Mouse (Mus musculus) embryo, embryonic 9.5 days (tissue): ENCODE results near the gene Zfp579.

ENCODE experiments used
- DNase-seq: peaks from one replicate; pipeline ENCODE4 v3.0.0-alpha.2; 2017; ENCODE audit errors: extremely low spot score

The Zfp579 gene

GRCm38 (mm10) chr7:4957361-4957760, 38.6 kb downstream of the Zfp579 start:
- no peak for DNase-seq

GRCm38 (mm10) chr7:4953815-4954445, 42.0 kb downstream of the Zfp579 start:
- no peak for DNase-seq

GRCm38 (mm10) chr7:4950561-4951342, 45.2 kb downstream of the Zfp579 start:
- DNase-seq, result no peak

DNA sequence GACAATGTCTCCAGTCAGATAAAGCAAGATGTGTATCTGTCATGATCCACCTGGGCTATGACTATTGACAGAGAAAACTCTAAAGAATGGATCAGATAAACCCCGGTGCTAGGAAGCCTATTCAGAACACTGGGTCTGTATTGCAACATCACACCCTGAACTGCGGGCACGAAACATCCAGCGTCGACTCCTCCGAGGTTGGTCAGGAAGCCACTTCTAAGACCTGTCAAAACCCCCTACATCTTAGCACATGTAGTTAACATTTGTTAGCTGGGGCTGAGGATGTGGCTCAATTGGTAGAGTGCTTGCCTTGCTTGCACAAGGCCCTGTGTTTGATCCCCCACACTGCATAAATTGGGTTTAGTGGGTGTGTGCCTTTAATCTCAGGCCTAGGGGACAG, 47.6 kb downstream of the Zfp579 start:
- DNase-seq, result no peak

- DNase-seq, result no peak
Observed at GRCm38 (mm10) chr7:4947855-4948254, 48.1 kb downstream of the Zfp579 start.

GRCm38 (mm10) chr7:4943223-4943815, 52.6 kb downstream of the Zfp579 start:
- DNase-seq, result peak; percentile 90

GRCm38 (mm10) chr7:4942673-4943072, 53.3 kb downstream of the Zfp579 start:
- no peak for DNase-seq

GRCm38 (mm10) chr7:4940068-4940479, 55.9 kb downstream of the Zfp579 start:
- peak; percentile 78 for DNase-seq

DNA sequence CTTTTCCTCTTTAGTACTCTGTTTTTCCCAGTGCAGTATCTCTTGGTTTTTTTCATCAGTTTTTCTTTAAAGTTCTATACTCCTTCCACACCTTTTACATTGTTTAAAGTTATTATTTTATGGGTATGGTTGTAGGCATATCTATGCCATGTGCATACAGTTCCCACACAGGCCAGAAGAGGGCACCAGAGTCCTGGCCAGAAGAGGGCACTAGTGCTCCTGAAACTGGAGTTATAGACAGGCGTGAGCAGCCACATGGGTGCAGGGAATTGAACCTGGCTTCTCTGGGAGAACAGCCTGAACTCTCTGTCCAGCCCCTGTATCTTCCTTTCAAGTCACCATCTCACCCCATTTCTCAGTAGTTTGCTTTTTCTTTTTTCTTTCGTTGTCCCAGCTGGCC, 57.5 kb downstream of the Zfp579 start:
- DNase-seq, result peak; percentile 57

GRCm38 (mm10) chr7:4937392-4937791, 58.6 kb downstream of the Zfp579 start:
- no peak for DNase-seq

- no peak for DNase-seq
Observed at GRCm38 (mm10) chr7:4936832-4937231, 59.1 kb downstream of the Zfp579 start.

DNA sequence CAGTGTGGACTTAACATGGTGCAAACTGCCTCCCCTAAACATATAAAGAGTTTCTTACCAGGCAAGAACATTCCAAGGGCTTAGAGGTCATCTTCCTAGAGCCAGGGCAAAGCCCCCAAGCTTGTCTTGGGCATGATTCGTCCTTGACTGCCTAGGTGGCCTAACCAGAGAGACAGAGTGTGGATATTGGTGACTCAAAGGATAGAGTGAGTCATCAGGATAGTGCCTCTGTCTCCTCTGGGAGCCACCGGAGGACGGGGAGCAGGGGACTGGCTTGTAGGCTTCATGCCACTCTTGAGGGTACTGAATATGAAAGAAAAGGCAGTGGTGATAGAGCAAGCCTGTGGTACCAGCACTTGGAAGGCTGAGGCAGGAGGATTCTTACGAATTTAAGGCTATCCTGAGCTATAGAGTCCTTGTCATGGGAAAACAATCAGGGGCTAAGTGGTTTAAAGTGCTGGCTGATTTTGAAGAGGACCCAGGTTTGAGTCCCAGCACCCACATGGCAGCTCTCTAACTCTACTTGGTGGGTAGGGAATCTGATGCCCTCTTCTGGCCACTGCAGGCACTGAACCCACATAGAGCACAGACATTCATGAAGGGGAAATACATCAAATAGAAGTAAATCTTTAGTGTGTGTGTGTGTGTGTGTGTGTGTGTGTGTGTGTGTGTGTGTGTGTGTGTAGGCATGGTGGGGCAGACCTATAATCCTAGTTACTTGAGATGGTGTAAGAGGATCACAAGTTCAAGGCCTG, 61.6 kb downstream of the Zfp579 start:
- DNase-seq, result no peak
